Mouse (Mus musculus) olfactory bulb, adult 2 months (tissue): ENCODE measurements around the gene Olfr1219.

Experiments
- CTCF ChIP-seq: fragments of 200-500 bp; IDR thresholded peaks from 2 replicates; pipeline ENCODE4 v1.5.1; 2012; ENCODE audit warnings: low read depth, mild to moderate bottlenecking, low read length, moderate library complexity; ENCODE audit not compliant: insufficient read depth
- POLR2A ChIP-seq: fragments of 200-500 bp; IDR thresholded peaks from 2 replicates; pipeline ENCODE4 v1.6.1; 2012; ENCODE audit warnings: mild to moderate bottlenecking, low read depth, low read length, moderate library complexity; ENCODE audit not compliant: insufficient read depth

DNA sequence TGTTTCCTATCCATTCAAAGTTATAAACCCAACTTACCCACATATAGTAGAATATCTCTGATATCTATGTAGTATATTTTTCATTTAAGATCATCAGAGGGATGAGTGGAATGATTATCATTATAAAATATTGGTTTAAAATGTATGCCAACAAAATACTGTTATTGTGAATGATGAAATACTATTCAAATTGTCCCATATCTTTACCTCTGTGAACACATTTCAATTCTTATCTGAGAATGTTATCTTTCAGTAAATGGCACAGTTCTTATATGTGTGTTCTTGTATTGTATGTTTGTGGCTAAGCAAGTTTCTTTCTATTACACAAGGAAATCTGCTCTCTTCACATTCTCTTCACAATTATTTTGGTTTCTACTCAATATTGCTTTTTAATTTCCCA is 22.3 kb upstream of the Olfr1219 start:
- TF ChIP-seq CTCF (no peak), POLR2A (no peak)
